Mouse (Mus musculus): Measurements from ENCODE around the gene Wdr34. TPM values are rescaled to one million over a fixed set of nuclear protein-coding genes. Genes with fewer than 3 reads are reported as not detected.
"Not testable (repeated sequence)": the region's sequence is repeated elsewhere in the genome, so short reads cannot be mapped to it uniquely, and the experiment has no call there.

Wdr34 gene
- polyA plus RNA-seq, 1 experiment from 2014 or later, result 36.7 TPM

- Histone ChIP-seq H3K4me1 (replicated peaks) (peaks cover 56% of the 10 kb centered on the region), H3K27ac (peak overlapping the region; percentile 96)
- under 1% methylated on average over 40 of the region's 40 CpGs for WGBS
Observed at GRCm38 (mm10) chr2:30062249-30063093, 13.8 kb upstream of the Wdr34 start.

GRCm38 (mm10) chr2:30061215-30062166 lies 12.8 kb upstream of the Wdr34 start:
- Histone ChIP-seq H3K27ac (peak overlapping the region; percentile 96), H3K4me1 (replicated peaks) (peaks cover 65% of the 10 kb centered on the region), H3K9me3 (no peaks in the 10 kb centered on the region), H3K4me3 (peak overlapping the region; percentile 82), H3K27me3 (ENCODE audit: insufficient read depth, poor library complexity, severe bottlenecking) (no peaks in the 10 kb centered on the region), H3K36me3 (no peaks in the 10 kb centered on the region)
- WGBS, result 9% methylated on average over 37 of the region's 37 CpGs
- peak; percentile 86 for DNase-seq (ENCODE audit: low spot score)

More at GRCm38 (mm10) chr2:30062249-30063093, 13.8 kb upstream of the Wdr34 start:
- Histone ChIP-seq H3K27me3 (ENCODE audit: insufficient read depth, poor library complexity, severe bottlenecking) (no peaks in the 10 kb centered on the region), H3K9me3 (no peaks in the 10 kb centered on the region), H3K4me3 (peak overlapping the region; percentile 82), H3K36me3 (no peaks in the 10 kb centered on the region)
- peak; percentile 81 for DNase-seq (ENCODE audit: low spot score)

- Histone ChIP-seq H3K4me1 (replicated peaks) (peaks cover 38% of the 10 kb centered on the region), H3K4me3 (no peak overlapping the region), H3K27me3 (ENCODE audit: insufficient read depth, poor library complexity, severe bottlenecking) (no peaks in the 10 kb centered on the region), H3K27ac (no peak overlapping the region), H3K36me3 (no peaks in the 10 kb centered on the region), H3K9me3 (no peaks in the 10 kb centered on the region)
- WGBS, result 39% methylated on average over 5 of the region's 5 CpGs
- DNase-seq (ENCODE audit: low spot score), result peak; percentile 48
Observed at GRCm38 (mm10) chr2:30058418-30058817, 9.7 kb upstream of the Wdr34 start.

GRCm38 (mm10) chr2:30057223-30057904 lies 8.7 kb upstream of the Wdr34 start, which contains the start of gene Set:
TSS of gene Set (plus strand) at chr2:30057378.
- Histone ChIP-seq H3K9me3 (no peaks in the 10 kb centered on the region), H3K36me3 (no peaks in the 10 kb centered on the region), H3K4me3 (no peak within 1 kb of the TSS), H3K27me3 (ENCODE audit: insufficient read depth, poor library complexity, severe bottlenecking) (no peaks in the 10 kb centered on the region), H3K27ac (0 out of 2 replicates have a peak within 1 kb of the TSS, but pooled peaks have one; percentile 5), H3K4me1 (replicated peaks) (peaks cover 28% of the 10 kb centered on the region)
- peak; percentile 51 for DNase-seq (ENCODE audit: low spot score)
- 51% methylated on average over 12 of the region's 12 CpGs for WGBS

GRCm38 (mm10) chr2:30056736-30057135 lies 8.1 kb upstream of the Wdr34 start:
- 90% methylated on average over 3 of the region's 3 CpGs for WGBS
- Histone ChIP-seq H3K27me3 (ENCODE audit: insufficient read depth, poor library complexity, severe bottlenecking) (no peaks in the 10 kb centered on the region), H3K9me3 (no peaks in the 10 kb centered on the region), H3K4me3 (no peak overlapping the region), H3K27ac (no peak overlapping the region), H3K4me1 (replicated peaks) (peaks cover 24% of the 10 kb centered on the region), H3K36me3 (no peaks in the 10 kb centered on the region)
- no peak for DNase-seq (ENCODE audit: low spot score)

- WGBS, result 92% methylated on average over 3 of the region's 3 CpGs
- not testable (repeated sequence) for H3K36me3 ChIP-seq; DNase-seq (ENCODE audit: low spot score); H3K27ac ChIP-seq; H3K27me3 ChIP-seq (ENCODE audit: insufficient read depth, poor library complexity, severe bottlenecking); H3K4me3 ChIP-seq; H3K9me3 ChIP-seq
- H3K4me1 ChIP-seq (replicated peaks), result peaks cover 15% of the 10 kb centered on the region
Observed at GRCm38 (mm10) chr2:30055310-30055709, 6.6 kb upstream of the Wdr34 start.

- Histone ChIP-seq H3K4me1 (replicated peaks) (peaks cover 14% of the 10 kb centered on the region), H3K9me3 (no peaks in the 10 kb centered on the region), H3K27me3 (ENCODE audit: insufficient read depth, poor library complexity, severe bottlenecking) (no peaks in the 10 kb centered on the region; the same call in 1 of the 2 replicates), H3K27ac (no peak overlapping the region), H3K4me3 (no peak overlapping the region), H3K36me3 (peaks cover 4% of the 10 kb centered on the region; the same call in 1 of the 2 replicates)
- no peak for DNase-seq (ENCODE audit: low spot score)
- 52% methylated on average over 6 of the region's 6 CpGs for WGBS
Observed at GRCm38 (mm10) chr2:30051992-30052761, 3.5 kb upstream of the Wdr34 start.

GRCm38 (mm10) chr2:30049831-30050230 lies 1.1 kb upstream of the Wdr34 start:
- Histone ChIP-seq H3K9me3 (no peaks in the 10 kb centered on the region), H3K36me3 (peaks cover 18% of the 10 kb centered on the region), H3K27ac (peak overlapping the region; percentile 99), H3K4me1 (replicated peaks) (peaks cover 8% of the 10 kb centered on the region), H3K4me3 (no peak overlapping the region), H3K27me3 (ENCODE audit: insufficient read depth, poor library complexity, severe bottlenecking) (no peaks in the 10 kb centered on the region; the same call in 1 of the 2 replicates)
- no peak for DNase-seq (ENCODE audit: low spot score)
- 86% methylated on average over 3 of the region's 3 CpGs for WGBS

GRCm38 (mm10) chr2:30048101-30048501 lies 580 bp downstream of the Wdr34 start:
- no peaks in the 10 kb centered on the region; the same call in 1 of the 2 replicates for H3K27me3 ChIP-seq (ENCODE audit: insufficient read depth, poor library complexity, severe bottlenecking)
- no peaks in the 10 kb centered on the region for H3K9me3 ChIP-seq
- H3K4me3 ChIP-seq, result peak overlapping the region; percentile 61
- H3K27ac ChIP-seq, result peak overlapping the region; percentile 99
- WGBS, result 64% methylated on average over 11 of the region's 11 CpGs
- peaks cover 8% of the 10 kb centered on the region for H3K4me1 ChIP-seq (replicated peaks)
- H3K36me3 ChIP-seq, result peaks cover 22% of the 10 kb centered on the region
- no peak for DNase-seq (ENCODE audit: low spot score)

- Histone ChIP-seq H3K4me3 (no peak overlapping the region), H3K27me3 (ENCODE audit: insufficient read depth, poor library complexity, severe bottlenecking) (no peaks in the 10 kb centered on the region; the same call in 1 of the 2 replicates), H3K9me3 (no peaks in the 10 kb centered on the region), H3K4me1 (replicated peaks) (peaks cover 17% of the 10 kb centered on the region), H3K36me3 (peaks cover 22% of the 10 kb centered on the region), H3K27ac (no peak overlapping the region)
- 98% methylated on average over 6 of the region's 6 CpGs for WGBS
- no peak for DNase-seq (ENCODE audit: low spot score)
Observed at GRCm38 (mm10) chr2:30047127-30047526, 1.6 kb downstream of the Wdr34 start.

- WGBS, result 89% methylated on average over 5 of the region's 5 CpGs
- H3K27me3 ChIP-seq (ENCODE audit: insufficient read depth, poor library complexity, severe bottlenecking), result no peaks in the 10 kb centered on the region
- H3K4me1 ChIP-seq (replicated peaks), result peaks cover 17% of the 10 kb centered on the region
- H3K36me3 ChIP-seq, result peaks cover 22% of the 10 kb centered on the region
- no peak for DNase-seq (ENCODE audit: low spot score)
- H3K9me3 ChIP-seq, result no peaks in the 10 kb centered on the region
- no peak overlapping the region for H3K27ac ChIP-seq
- H3K4me3 ChIP-seq, result no peak overlapping the region
Observed at GRCm38 (mm10) chr2:30044550-30044949, 4.1 kb downstream of the Wdr34 start.

Data from hindbrain, embryonic 10.5 days (tissue).